Mouse (Mus musculus) neural tube, embryonic 11.5 days (tissue): ENCODE results near the gene Sfrp2. TPM values are rescaled to one million over a fixed set of nuclear protein-coding genes. Genes with fewer than 3 reads are reported as not detected.

Experiments used
- ATAC-seq: fragments of 200-750 bp; cut with Nextera tagmentation; 2 replicates; pipeline ENCODE4 v1.8.0; 2017; ENCODE audit warnings: moderate number of reproducible peaks, mild to moderate bottlenecking, moderate TSS enrichment, moderate library complexity; ENCODE audit not compliant: insufficient read depth, low FRiP score, low TSS enrichment
- DNase-seq: peaks from one replicate; pipeline ENCODE4 v3.0.0-alpha.2; 2015; ENCODE audit warnings: low spot score
- H3K27ac ChIP-seq: fragments of 300-500 bp; sonication (generic); 2 replicates; pipeline ENCODE4 v1.5.1; 2014; ENCODE audit warnings: low read depth, mild to moderate bottlenecking, low read length
- H3K27me3 ChIP-seq: fragments of 300-500 bp; sonication (generic); 2 replicates; pipeline ENCODE4 v1.6.1; 2014; ENCODE audit warnings: mild to moderate bottlenecking, low read length, mixed read lengths; ENCODE audit not compliant: control insufficient read depth, insufficient read depth
- H3K36me3 ChIP-seq: fragments of 300-500 bp; sonication (generic); 2 replicates; pipeline ENCODE4 v1.6.1; 2014; ENCODE audit warnings: mild to moderate bottlenecking, low read length, moderate library complexity, mixed read lengths; ENCODE audit not compliant: control insufficient read depth, insufficient read depth
- H3K4me1 ChIP-seq: fragments of 300-500 bp; sonication (generic); 2 replicates; pipeline ENCODE4 v1.6.1; 2014; ENCODE audit warnings: low read length, mixed read lengths; ENCODE audit not compliant: control insufficient read depth, insufficient read depth
- H3K4me2 ChIP-seq: fragments of 300-500 bp; sonication (generic); 2 replicates; pipeline ENCODE4 v1.6.1; 2014; ENCODE audit warnings: low read depth, mild to moderate bottlenecking, moderate library complexity
- H3K4me3 ChIP-seq: fragments of 300-500 bp; sonication (generic); 2 replicates; pipeline ENCODE4 v1.5.1; 2014; ENCODE audit warnings: low read depth, low read length
- H3K9ac ChIP-seq: fragments of 300-500 bp; sonication (generic); 2 replicates; pipeline ENCODE4 v1.6.1; 2014; ENCODE audit warnings: mild to moderate bottlenecking, low read length
- H3K9me3 ChIP-seq: fragments of 300-500 bp; sonication (generic); 2 replicates; pipeline ENCODE4 v1.6.1; 2016; ENCODE audit warnings: low read length; ENCODE audit not compliant: control insufficient read depth
- WGBS: fragments of 180-500 bp; shearing (Covaris S2); extraction: QIAGEN DNeasy Blood & Tissue Kit; methylation state at CpG from one replicate; pipeline ENCODE4 v1.1.7; 2014; 5-methylcytosine and 5-hydroxymethylcytosine counted together
- polyA plus RNA-seq: library from polyadenylated mRNA; unstranded; fragments of >200 nt; fragmentation: Nextera tagmentation; extraction: Ambion mirVana; gene quantifications from 2 replicates; pipeline ENCODE4 v1.2.1, GENCODE M21; 2014

The Sfrp2 gene
- polyA plus RNA-seq, 1 experiment from 2014 or later, result 114 TPM

- ATAC-seq (no peak), DNase-seq (no peak)
- H3K4me3 ChIP-seq, result peak overlapping the region; percentile 62
- WGBS, result 3% methylated on average over 10 of the region's 10 CpGs
- no peaks in the 10 kb centered on the region for H3K27me3 ChIP-seq
- H3K9me3 ChIP-seq, result no peaks in the 10 kb centered on the region
- H3K36me3 ChIP-seq, result 0 out of 2 replicates have a peak, but pooled peaks cover 2% of the 10 kb centered on the region
- peak overlapping the region; percentile 92 for H3K4me2 ChIP-seq
- no peak overlapping the region for H3K27ac ChIP-seq
- peak overlapping the region; percentile 84 for H3K9ac ChIP-seq
- peaks cover 22% of the 10 kb centered on the region for H3K4me1 ChIP-seq
These were observed 1.0 kb downstream of the Sfrp2 start for GRCm38 (mm10) chr3:83767121-83767520.

GRCm38 (mm10) chr3:83768293-83769035, 2.3 kb downstream of the Sfrp2 start:
- Histone ChIP-seq H3K9me3 (no peaks in the 10 kb centered on the region), H3K36me3 (0 out of 2 replicates have a peak, but pooled peaks cover 2% of the 10 kb centered on the region), H3K27me3 (no peaks in the 10 kb centered on the region), H3K4me2 (peak overlapping the region; percentile 92), H3K4me1 (peaks cover 22% of the 10 kb centered on the region), H3K4me3 (peak overlapping the region; percentile 62), H3K27ac (no peak overlapping the region), H3K9ac (peak overlapping the region; percentile 42)
- 20% methylated on average over 11 of the region's 11 CpGs for WGBS
- no peak for ATAC-seq
- peak; percentile 30 for DNase-seq

- no peak overlapping the region for H3K27ac ChIP-seq
- H3K9ac ChIP-seq, result peak overlapping the region; percentile 42
- ATAC-seq, result no peak
- H3K9me3 ChIP-seq, result no peaks in the 10 kb centered on the region
- peak overlapping the region; percentile 62 for H3K4me3 ChIP-seq
- H3K4me1 ChIP-seq, result peaks cover 17% of the 10 kb centered on the region
- peak; percentile 47 for DNase-seq
- peak overlapping the region; percentile 92 for H3K4me2 ChIP-seq
- no peaks in the 10 kb centered on the region for H3K27me3 ChIP-seq
- WGBS, result 8% methylated on average over 10 of the region's 10 CpGs
- 0 out of 2 replicates have a peak, but pooled peaks cover 2% of the 10 kb centered on the region for H3K36me3 ChIP-seq
These were observed 2.9 kb downstream of the Sfrp2 start for GRCm38 (mm10) chr3:83769036-83769410.

DNA sequence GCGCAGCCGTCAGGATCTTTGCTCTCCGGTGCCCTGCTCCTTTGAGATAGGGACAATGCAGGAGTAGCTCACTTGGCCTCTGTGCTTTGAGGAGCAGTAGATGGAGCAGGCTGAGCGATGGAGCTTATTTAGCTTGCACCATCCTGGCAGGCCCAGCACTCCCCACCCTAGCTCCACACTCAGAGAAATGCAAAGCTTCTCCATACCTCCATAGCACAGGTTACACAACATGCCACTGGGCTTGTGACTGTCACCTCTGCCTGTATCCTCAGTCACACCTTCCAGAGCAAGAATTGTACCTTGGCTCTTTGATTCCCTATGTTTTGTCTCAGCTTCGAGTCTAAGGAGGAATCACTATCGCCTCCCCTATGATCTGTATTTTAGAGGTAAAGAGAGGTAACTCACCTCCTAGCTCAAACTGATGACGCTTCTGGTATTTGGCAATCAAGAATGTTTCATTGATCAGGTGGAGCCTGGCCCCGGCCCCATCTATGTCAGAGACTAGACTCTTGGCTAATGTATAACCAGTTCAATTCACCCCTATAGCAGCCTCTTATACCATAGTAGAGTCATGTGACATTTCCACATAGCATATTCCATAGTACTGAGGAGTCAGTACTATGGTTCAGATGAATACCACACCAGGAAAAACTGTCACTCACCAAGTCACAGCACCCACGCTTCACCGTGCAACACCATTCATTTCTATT, 5.2 kb downstream of the Sfrp2 start:
- Histone ChIP-seq H3K4me3 (no peak overlapping the region), H3K9ac (no peak overlapping the region), H3K4me2 (no peak overlapping the region), H3K36me3 (0 out of 2 replicates have a peak, but pooled peaks cover 2% of the 10 kb centered on the region), H3K9me3 (no peaks in the 10 kb centered on the region), H3K4me1 (peaks cover 14% of the 10 kb centered on the region), H3K27me3 (no peaks in the 10 kb centered on the region), H3K27ac (no peak overlapping the region)
- ATAC-seq (no peak), DNase-seq (no peak)
- 93% methylated on average over 10 of the region's 10 CpGs for WGBS

DNA sequence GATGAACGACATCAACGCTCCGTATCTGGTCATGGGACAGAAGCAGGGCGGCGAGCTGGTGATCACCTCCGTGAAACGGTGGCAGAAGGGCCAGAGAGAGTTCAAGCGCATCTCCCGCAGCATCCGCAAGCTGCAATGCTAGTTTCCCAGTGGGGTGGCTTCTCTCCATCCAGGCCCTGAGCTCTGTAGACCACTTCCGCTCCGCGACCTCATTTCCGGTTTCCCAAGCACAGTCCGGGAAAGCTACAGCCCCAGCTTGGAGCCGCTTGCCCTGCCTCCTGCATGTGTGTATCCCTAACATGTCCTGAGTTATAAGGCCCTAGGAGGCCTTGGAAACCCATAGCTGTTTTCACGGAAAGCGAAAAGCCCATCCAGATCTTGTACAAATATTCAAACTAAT, 7.2 kb downstream of the Sfrp2 start:
- 92% methylated on average over 18 of the region's 18 CpGs for WGBS
- Histone ChIP-seq H3K36me3 (0 out of 2 replicates have a peak, but pooled peaks cover 2% of the 10 kb centered on the region), H3K27me3 (no peaks in the 10 kb centered on the region)

DNA sequence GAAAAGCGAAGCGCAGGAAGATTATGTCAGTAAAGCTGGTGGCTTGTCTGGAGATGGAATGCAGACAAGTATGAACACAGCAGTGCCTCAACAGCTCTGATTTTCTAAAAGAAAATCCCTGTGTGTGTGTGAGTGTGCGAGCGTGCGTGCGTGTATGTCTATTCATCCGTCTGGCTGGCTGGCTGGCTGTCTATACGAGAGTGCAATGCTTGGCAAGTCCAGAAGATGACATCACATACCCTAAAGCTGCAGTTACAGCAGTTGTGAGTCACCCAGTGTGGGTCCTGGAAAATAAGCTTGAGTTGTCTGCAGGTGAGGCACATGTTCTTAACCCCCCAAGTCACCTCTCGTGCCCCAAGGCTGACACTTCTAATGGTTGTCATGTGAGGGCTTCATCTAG, 9.3 kb downstream of the Sfrp2 start:
- Histone ChIP-seq H3K36me3 (0 out of 2 replicates have a peak, but pooled peaks cover 2% of the 10 kb centered on the region), H3K4me3 (no peak overlapping the region), H3K9ac (no peak overlapping the region), H3K4me2 (no peak overlapping the region), H3K27ac (no peak overlapping the region), H3K9me3 (no peaks in the 10 kb centered on the region), H3K27me3 (no peaks in the 10 kb centered on the region), H3K4me1 (no peaks in the 10 kb centered on the region)
- no peak for ATAC-seq
- WGBS, result 90% methylated on average over 9 of the region's 9 CpGs
- no peak for DNase-seq

More for the DNA sequence above, 7.2 kb downstream of the Sfrp2 start:
- no peak overlapping the region for H3K27ac ChIP-seq
- H3K4me1 ChIP-seq, result peaks cover 9% of the 10 kb centered on the region
- H3K4me2 ChIP-seq, result no peak overlapping the region
- H3K9me3 ChIP-seq, result no peaks in the 10 kb centered on the region
- no peak overlapping the region for H3K9ac ChIP-seq
- no peak for ATAC-seq
- DNase-seq, result no peak
- no peak overlapping the region for H3K4me3 ChIP-seq

GRCm38 (mm10) chr3:83781460-83782222, 15.5 kb downstream of the Sfrp2 start:
- Histone ChIP-seq H3K27me3 (no peaks in the 10 kb centered on the region), H3K4me2 (no peak overlapping the region), H3K4me3 (no peak overlapping the region), H3K9ac (no peak overlapping the region), H3K27ac (no peak overlapping the region), H3K4me1 (peaks cover 19% of the 10 kb centered on the region), H3K9me3 (no peaks in the 10 kb centered on the region), H3K36me3 (no peaks in the 10 kb centered on the region)
- ATAC-seq (no peak), DNase-seq (no peak)
- 81% methylated on average over 10 of the region's 10 CpGs for WGBS

- Histone ChIP-seq H3K9me3 (no peaks in the 10 kb centered on the region), H3K4me3 (no peak overlapping the region), H3K27ac (0 out of 2 replicates have a peak overlapping the region, but pooled peaks have one; percentile 2), H3K4me2 (0 out of 2 replicates have a peak overlapping the region, but pooled peaks have one; percentile 3), H3K9ac (no peak overlapping the region), H3K27me3 (no peaks in the 10 kb centered on the region), H3K4me1 (peaks cover 19% of the 10 kb centered on the region), H3K36me3 (no peaks in the 10 kb centered on the region)
- 3% methylated on average over 11 of the region's 11 CpGs for WGBS
- DNase-seq, result no peak
- ATAC-seq, result peak; percentile 35; the same call in 1 of the 2 replicates
These were observed 17.8 kb downstream of the Sfrp2 start for GRCm38 (mm10) chr3:83783716-83784469.
